Mouse (Mus musculus): ENCODE data around the gene Cenpt.
A peak's percentile ranks its signal among the peaks of the same experiment; 100 is the strongest.

Cenpt gene

GRCm38 (mm10) chr8:105807766-105808165 is 45.3 kb downstream of the Cenpt start:
- DNase-seq (ENCODE audit: low spot score in 2 of 2), result no peak

- no peak for DNase-seq (ENCODE audit: low spot score in 2 of 2)
These were observed 47.1 kb downstream of the Cenpt start for GRCm38 (mm10) chr8:105805964-105806363.

GRCm38 (mm10) chr8:105805346-105805745 is 47.7 kb downstream of the Cenpt start:
- DNase-seq (ENCODE audit: low spot score in 2 of 2), result no peak

- DNase-seq (ENCODE audit: low spot score in 2 of 2), result no peak
These were observed 48.3 kb downstream of the Cenpt start for GRCm38 (mm10) chr8:105804797-105805196.

GRCm38 (mm10) chr8:105801153-105801904 is 51.7 kb downstream of the Cenpt start:
- DNase-seq (ENCODE audit: low spot score in 2 of 2), result no peak

- DNase-seq (ENCODE audit: low spot score in 2 of 2), result peak in 1 of 2 experiments; percentile 30
These were observed 53.8 kb downstream of the Cenpt start for GRCm38 (mm10) chr8:105799091-105799812.

- no peak for DNase-seq (ENCODE audit: low spot score in 2 of 2)
These were observed 54.7 kb downstream of the Cenpt start for GRCm38 (mm10) chr8:105798408-105798807.

GRCm38 (mm10) chr8:105795785-105796184 is 57.3 kb downstream of the Cenpt start:
- no peak for DNase-seq (ENCODE audit: low spot score in 2 of 2)
